Mouse (Mus musculus) megakaryocyte, embryonic 14.5 days (primary cell): ENCODE data around the gene Sipa1l2.

Experiments
- FLI1 ChIP-seq: IDR thresholded peaks from 2 replicates; pipeline ENCODE4 v1.6.1; 2012; ENCODE audit warnings: low read length, inconsistent platforms, mixed read lengths
- GATA1 ChIP-seq: IDR thresholded peaks from 3 replicates; pipeline ENCODE4 v1.6.1; 2012; ENCODE audit warnings: mixed read lengths, low read length, inconsistent platforms, borderline replicate concordance

GRCm38 (mm10) chr8:125503808-125504207 lies 65.8 kb downstream of the Sipa1l2 start:
- no peak for TF ChIP-seq GATA1
- TF ChIP-seq FLI1, result no peak
